ENCODE assay signal across 8 mouse cellular contexts in the genomic region with DNA sequence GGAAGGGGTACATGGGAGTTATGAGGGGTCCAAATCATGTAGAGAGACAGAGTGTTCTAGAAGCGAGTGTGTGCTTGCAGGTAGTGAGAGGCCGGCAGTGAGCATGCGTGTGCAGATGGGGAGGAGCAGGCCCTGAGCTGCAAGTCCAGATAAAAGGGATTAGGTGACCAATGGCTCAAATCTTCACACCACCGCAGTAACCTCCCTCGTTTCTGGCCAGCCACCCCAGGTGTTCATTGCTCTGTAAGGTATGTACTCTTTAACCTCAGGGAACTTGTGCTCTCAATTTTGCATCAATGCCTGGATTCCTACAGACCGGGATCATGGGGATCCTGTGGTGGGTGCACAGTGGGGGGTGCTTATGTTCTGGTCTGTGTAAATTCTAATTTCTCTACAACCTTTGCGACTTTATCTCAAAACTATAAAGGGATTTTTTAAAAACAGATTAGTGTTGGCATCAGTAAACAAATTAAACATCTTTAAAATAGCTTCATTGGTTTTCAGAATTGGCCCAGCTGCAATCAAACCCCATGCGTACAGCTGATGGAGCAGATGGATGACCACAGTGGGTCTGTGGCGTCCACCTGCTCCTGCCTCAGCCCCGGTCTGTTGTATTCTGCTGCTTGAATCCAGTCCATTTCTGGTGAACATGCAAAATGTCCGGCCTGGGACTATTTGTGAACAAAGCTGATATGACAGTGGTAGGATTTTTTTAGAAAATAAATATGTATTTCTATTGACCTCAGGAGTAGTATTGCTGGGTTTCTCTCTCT. TPM values are rescaled to one million over a fixed set of nuclear protein-coding genes. Genes with fewer than 3 reads are reported as not detected.
DNase-seq lines count a peak whose midpoint lies in the region; ATAC-seq and TF ChIP-seq lines count a peak whose summit lies in the region.

Gene Gnb5 (plus strand): TSS at position 163 of the 773 bp plus-strand sequence.

- H3K27me3 ChIP-seq in forebrain, embryonic 14.5 days (replicated peaks; ENCODE audit: control insufficient read depth, insufficient read depth, low read length) = no peaks in the 10 kb centered on the region
- no peaks in the 10 kb centered on the region for H3K27me3 ChIP-seq in intestine, embryonic 15.5 days (replicated peaks)
- no peaks in the 10 kb centered on the region for H3K27me3 ChIP-seq in myocyte (ENCODE audit: control insufficient read depth, insufficient read depth, insufficient read length)

- H3K4me3 ChIP-seq in forebrain, embryonic 14.5 days (ENCODE audit: low read depth, low read length) = no peak within 1 kb of the TSS
- H3K4me3 ChIP-seq in intestine, embryonic 15.5 days (replicated peaks) = no peak within 1 kb of the TSS
- H3K4me3 ChIP-seq in myocyte = no peak within 1 kb of the TSS

- TF ChIP-seq POLR2A in myocyte (IDR thresholded peaks at IDR 0.05; ENCODE audit: insufficient read length, low read depth) = no peak

- no peaks in the 10 kb centered on the region for H3K36me3 ChIP-seq in forebrain, embryonic 14.5 days (ENCODE audit: control insufficient read depth, insufficient read depth, low read length)
- H3K36me3 ChIP-seq in intestine, embryonic 15.5 days = no peaks in the 10 kb centered on the region
- no peaks in the 10 kb centered on the region for H3K36me3 ChIP-seq in myocyte (ENCODE audit: control insufficient read depth, insufficient read depth)

- H3K9me3 ChIP-seq in forebrain, embryonic 14.5 days (replicated peaks; ENCODE audit: control insufficient read depth, low read length) = no peaks in the 10 kb centered on the region
- no peaks in the 10 kb centered on the region for H3K9me3 ChIP-seq in intestine, embryonic 15.5 days

- H3K4me1 ChIP-seq in forebrain, embryonic 14.5 days (ENCODE audit: control insufficient read depth, insufficient read depth, low read length) = no peaks in the 10 kb centered on the region
- H3K4me1 ChIP-seq in intestine, embryonic 15.5 days (replicated peaks) = no peaks in the 10 kb centered on the region

- 76% methylated on average over 11 of the region's 11 CpGs for WGBS in forebrain, embryonic 14.5 days
- WGBS in intestine, embryonic 15.5 days = 84% methylated on average over 11 of the region's 11 CpGs

- H3ac ChIP-seq in myocyte (ENCODE audit: control insufficient read depth, insufficient read length) = no peak within 1 kb of the TSS

- H3K4me2 ChIP-seq in forebrain, embryonic 14.5 days (ENCODE audit: low read length) = no peak within 1 kb of the TSS
- H3K4me2 ChIP-seq in intestine, embryonic 15.5 days (replicated peaks) = no peak within 1 kb of the TSS
- no peak within 1 kb of the TSS for H3K4me2 ChIP-seq in myocyte (ENCODE audit: low read depth)

- no peaks in the 10 kb centered on the region for H3K79me2 ChIP-seq in myocyte (ENCODE audit: control insufficient read depth, insufficient read depth)

- ATAC-seq in forebrain, embryonic 14.5 days = no peak
- no peak for ATAC-seq in intestine, embryonic 15.5 days

- H3K9ac ChIP-seq in forebrain, embryonic 14.5 days (ENCODE audit: low read length) = no peak within 1 kb of the TSS
- no peak within 1 kb of the TSS for H3K9ac ChIP-seq in intestine, embryonic 15.5 days

- no peak for DNase-seq in gastrocnemius, adult 8-10 months (ENCODE audit: low spot score in 2 of 2)
- DNase-seq in gastrocnemius, postnatal 36 days = no peak
- no peak for DNase-seq in adrenal gland, postnatal 4 days (ENCODE audit: low spot score in 2 of 2)
- DNase-seq in forebrain, embryonic 14.5 days (ENCODE audit: low spot score) = no peak
- DNase-seq in thymus, postnatal 10 days (ENCODE audit: low spot score in 2 of 2) = no peak
- no peak for DNase-seq in kidney, postnatal 10 days

- H3K27ac ChIP-seq in forebrain, embryonic 14.5 days (ENCODE audit: low read depth, low read length) = no peak within 1 kb of the TSS
- H3K27ac ChIP-seq in intestine, embryonic 15.5 days = no peak within 1 kb of the TSS

- intact Hi-C loops in gastrocnemius, postnatal 36 days (cut with DNase I) = no loop called here

TF ChIP-seq in myocyte, 11 proteins besides CTCF, POLR2A, EP300 and RAD21:
- TF ChIP-seq TCF3 (IDR thresholded peaks at IDR 0.05; ENCODE audit: insufficient read length, low read depth) = peak; percentile 46
- TF ChIP-seq MYOD1 (IDR thresholded peaks at IDR 0.05; ENCODE audit: control insufficient read depth in 1 of 3, insufficient read length in 2 of 3, low read depth in 2 of 3) = peak in 2 of 3 experiments; percentile 75 to 84
- TF ChIP-seq MYOG (IDR thresholded peaks at IDR 0.05; ENCODE audit: control insufficient read depth in 1 of 3, insufficient read depth in 1 of 3, insufficient read length in 2 of 3, low read depth in 2 of 3) = peak in 2 of 3 experiments; percentile 81 to 82
- TF ChIP-seq POLR2AphosphoS2 (IDR thresholded peaks at IDR 0.05; ENCODE audit: insufficient read length, low read depth) = no peak

RNA-seq across cellular contexts. Expression of gene Gnb5, which starts in this region (rescaled TPM):
- 10 to 100 TPM in 3 of 4 experiments, 1 to 10 TPM in 1; 8.9 to 13.8 (median 12.0) TPM for total RNA-seq in gastrocnemius, adult 8-10 months (2022)
- 10 to 100 TPM in 1 of 2 experiments, 1 to 10 TPM in 1; 8.7 to 14.8 TPM for total RNA-seq in gastrocnemius, postnatal 36 days (2021)
- 10 to 100 TPM; 33.8 to 37.2 TPM for total RNA-seq in adrenal gland, postnatal 4 days (2021)
- polyA plus RNA-seq in forebrain, embryonic 14.5 days (2014; fragmentation: Nextera tagmentation; extraction: Ambion mirVana) = 53.2 and 57.5 TPM in 2 replicates
- 18.5 and 20.3 TPM in 2 replicates for polyA plus RNA-seq in intestine, embryonic 15.5 days (2015; fragmentation: Nextera tagmentation; extraction: Ambion mirVana)
- polyA plus RNA-seq in myocyte (2012; fragmentation: generic; extraction: Trizol) = 24.3 TPM
